Mouse (Mus musculus): ENCODE measurements at regions not wholly inside any gene's neighbourhood (a gene's known extent, or its start where the extent isn't known, plus 50 kb on each side); places are given as distances from the start of the nearest gene placed in this dataset.

DNA sequence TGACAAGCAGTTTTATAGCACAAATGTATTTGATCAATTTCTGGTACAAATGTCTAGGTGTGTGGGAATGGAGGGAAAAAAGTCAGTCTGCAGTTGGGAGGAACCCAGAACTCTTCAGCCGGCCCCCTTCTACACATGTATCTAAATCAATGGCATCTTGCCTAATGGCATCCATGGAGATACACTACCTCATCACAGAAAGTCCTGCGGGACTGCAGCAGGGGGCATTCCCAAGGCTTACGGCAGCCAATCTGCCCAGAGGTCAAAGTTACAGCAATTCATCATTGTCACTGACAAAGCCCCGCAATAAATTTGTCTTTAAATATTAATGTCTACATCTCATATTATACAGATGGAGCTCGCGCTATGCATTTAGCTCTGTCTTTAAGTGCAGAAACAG is 135.7 kb upstream of the Arhgap5 start:
- intact Hi-C loops (cut with DNase I) = no loop called here

DNA sequence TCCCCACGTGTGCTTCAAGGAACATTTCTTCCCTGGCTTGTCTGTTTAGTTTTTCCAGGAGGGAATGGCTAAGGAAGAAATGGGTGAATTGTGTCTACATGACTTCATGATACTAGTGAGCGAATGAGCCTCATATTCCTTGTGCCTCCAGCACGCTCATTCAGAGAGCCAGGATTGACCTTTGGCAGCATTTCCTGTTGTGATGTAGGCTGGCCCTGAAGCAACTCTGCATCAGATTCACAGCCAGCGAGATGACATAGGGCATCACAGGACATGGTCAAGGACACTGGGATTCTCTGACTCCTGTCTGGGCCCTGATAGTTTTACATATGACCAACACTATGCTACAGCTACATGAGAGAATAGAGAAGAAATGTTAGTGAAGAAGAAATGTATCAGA is 135.3 kb upstream of the Arhgap5 start:
- no peak for DNase-seq
- intact Hi-C loops (cut with DNase I) = no loop called here

More for the DNA sequence above, 135.7 kb upstream of the Arhgap5 start:
- DNase-seq = no peak

DNA sequence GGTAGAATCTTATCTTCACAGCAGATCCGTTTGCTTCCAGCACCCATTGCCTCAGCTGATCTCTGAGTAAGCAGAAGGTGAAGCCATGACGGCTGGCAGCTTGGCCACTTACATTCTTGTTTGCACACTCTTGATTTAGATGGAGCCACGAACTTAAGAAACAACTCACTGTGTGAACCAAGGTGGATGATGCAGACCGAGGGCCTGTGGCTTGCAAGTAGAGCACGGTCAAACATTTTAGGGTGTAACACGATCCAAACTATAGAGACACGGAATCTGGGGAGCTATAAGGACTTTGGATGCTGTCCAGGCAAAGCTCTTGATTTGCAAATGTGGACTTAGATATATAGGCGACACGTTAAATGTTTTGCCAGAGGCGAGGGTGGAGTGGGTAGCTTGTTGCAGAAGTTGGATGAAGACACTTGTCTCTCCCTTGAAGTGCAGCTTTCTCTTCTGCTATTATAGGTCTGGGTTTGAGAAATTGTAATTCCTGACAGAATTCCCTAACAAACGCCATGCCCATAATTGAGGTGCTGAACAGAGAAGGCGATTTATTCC is 133.5 kb upstream of the Arhgap5 start:
- intact Hi-C loops (cut with DNase I) = no loop called here
- no peak for DNase-seq

DNA sequence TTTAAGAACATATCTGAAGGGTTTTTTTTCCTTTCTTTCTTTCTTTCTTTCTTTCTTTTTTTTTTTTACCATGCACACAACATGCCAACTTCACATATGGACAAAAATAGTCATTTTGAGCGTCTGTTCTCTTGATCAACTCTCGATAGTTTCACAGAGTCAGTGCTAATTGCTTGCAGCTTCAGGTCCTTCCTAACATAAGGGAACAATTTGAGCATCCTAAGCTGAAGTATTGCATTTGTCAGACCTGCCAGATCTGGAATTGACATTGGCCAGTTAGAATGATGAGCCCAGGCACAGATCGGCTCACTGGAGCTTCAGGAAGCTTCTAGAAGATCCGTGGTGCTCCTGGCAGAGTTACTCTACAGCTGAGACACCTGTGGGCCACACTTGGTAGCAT is 128.7 kb upstream of the Arhgap5 start:
- intact Hi-C loops (cut with DNase I) = no loop called here
- DNase-seq = no peak

DNA sequence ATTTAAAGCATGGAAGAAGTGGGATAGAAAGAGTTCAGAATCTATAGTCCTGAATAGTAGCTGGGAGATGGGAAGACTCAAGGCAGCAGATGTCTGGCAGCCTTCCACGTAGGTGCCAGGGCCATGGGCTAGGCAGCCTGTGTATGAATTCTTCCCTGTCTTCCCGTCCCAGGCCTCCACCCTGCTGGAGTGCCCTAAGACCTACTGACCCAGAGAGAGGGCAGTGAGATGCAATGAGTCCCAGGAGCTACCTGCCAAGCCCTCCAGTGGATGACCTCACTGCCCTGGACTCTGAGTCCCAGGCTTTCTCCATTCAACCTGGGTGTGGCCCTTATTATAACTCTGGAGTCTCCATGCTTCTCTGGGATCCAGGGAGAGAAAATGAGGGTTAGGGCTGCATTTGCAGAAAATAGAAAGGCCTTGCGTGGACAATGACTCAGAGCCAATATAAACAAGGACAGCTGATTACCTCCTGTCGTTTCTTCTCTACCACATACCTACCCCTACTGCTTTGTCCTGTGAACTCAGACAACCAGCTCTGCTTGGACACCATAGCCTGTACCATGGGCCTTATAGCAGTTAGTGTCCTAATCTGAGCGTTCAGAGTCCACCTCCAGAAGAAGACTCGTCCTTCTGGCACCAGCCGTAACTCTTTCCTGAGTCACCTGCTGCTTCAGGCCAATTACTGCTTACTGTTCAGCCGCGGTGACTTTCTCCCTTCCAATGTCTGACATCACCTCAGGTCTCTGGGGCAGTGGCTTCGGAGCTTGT is 126.9 kb upstream of the Arhgap5 start:
- intact Hi-C loops (cut with DNase I) = no loop called here
- DNase-seq = no peak

DNA sequence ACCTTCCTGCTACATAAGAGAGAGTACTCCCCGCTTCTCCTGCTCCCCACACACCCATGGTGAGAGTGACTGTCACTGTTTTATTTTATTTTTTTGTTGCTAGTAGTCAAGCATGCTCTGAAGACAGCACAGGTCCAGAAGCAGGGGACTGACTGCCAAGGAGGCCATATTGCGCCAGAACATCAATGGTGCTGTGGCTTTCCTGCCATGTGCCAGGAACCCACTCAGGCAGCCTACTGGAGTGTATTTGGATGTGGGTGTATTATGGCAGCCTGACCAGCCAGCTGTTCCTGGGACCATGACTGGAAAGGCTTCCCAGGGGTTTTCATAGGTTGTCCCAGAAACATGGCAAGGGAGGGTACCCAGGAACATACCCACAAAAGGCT is 126.3 kb upstream of the Arhgap5 start:
- intact Hi-C loops (cut with DNase I) = no loop called here
- DNase-seq = no peak

DNA sequence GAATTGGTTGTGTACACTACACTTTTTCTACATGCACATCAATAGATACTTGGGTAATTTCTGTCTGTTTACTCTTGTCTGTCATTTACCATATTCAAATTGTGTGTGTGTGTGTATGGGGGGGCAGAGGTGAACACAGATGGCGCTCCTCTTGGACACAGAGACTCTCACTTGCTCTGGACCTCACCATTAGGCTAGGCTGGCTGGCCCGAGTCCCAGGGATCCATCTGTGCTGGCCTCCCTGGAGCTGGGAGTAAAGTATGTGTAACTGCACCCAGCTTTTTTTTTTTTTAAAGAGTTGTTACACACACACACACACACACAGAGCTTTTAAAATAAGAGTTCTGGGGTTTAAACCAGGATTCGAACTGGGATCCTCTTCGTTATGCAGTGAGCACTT is 124.5 kb upstream of the Arhgap5 start:
- DNase-seq = no peak
- intact Hi-C loops (cut with DNase I) = no loop called here

DNA sequence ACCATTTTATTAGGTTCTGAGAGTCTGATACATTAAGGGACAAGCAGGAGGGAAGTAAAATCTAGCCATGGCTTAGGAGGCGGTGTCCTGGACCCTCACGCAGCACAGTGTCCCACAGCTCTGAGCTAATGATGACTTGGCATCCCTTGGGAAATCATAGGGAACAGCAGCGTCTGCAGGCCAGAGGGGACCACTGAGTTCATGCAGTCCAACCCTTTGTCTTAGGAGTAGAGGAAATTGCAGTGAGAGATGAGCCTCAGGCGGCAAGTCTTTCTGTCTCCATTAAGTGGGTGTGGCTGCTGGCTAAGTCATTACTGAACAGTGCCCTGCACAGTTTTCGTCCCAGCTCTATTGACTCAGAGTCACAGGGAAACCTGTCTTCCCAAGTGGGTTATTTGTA is 123.8 kb upstream of the Arhgap5 start:
- intact Hi-C loops (cut with DNase I) = no loop called here
- no peak for DNase-seq

DNA sequence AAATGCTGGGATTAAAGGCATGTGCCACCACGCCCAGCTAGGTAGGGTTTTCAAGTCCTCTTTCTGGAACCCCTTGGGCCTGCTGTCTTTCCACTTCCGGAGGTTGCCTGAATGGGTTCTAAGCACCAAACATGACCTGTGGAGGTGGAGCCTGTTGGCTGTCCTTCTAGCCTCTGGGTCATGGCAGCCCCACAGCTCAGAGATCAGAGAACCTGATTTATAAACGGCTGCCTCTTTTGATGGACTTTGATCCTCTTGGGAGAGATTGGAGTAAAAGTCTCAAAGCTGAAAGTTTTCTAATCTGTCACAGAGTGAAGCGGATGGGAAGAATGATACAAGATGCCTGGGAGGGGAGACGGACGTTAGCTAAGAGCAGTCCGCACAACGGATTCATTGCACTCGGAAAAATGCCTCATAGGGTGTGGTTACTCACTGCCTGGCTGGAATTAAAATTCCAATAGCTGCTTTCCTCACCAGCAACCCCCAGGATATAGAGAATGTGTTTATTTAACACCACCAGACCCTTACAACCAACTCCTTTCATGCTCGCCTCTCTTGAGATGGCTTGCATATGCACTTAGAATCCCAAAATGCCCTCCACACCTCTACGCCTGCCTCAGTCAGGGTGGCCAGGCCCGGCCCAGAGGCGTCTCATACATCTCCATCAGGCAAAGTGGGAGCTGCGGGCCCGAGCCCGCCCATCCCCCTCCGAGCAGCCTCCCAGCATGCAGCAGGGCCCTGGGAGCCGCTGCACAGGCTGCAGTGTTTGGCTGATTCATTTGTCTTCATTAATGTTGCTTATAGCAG is 122.4 kb upstream of the Arhgap5 start:
- no peak for DNase-seq
- intact Hi-C loops (cut with DNase I) = no loop called here

DNA sequence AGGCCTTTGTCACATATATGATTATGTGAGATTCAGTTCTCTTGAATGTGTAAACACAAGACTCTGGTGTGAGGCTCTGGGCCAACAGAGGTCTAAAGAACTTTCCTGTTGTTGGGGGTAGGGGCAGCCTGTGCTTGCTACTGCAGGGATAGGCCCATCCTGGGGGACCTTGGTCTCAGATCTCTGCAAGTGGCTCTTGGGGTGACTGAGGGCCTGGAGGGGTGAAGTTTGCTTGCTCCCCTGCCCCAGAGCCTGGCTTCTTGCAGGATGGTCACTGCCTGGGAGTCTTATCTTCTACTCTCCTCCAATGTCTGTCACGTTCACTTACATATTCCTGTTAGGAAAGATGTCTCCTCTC is 121.8 kb upstream of the Arhgap5 start:
- DNase-seq = no peak

DNA sequence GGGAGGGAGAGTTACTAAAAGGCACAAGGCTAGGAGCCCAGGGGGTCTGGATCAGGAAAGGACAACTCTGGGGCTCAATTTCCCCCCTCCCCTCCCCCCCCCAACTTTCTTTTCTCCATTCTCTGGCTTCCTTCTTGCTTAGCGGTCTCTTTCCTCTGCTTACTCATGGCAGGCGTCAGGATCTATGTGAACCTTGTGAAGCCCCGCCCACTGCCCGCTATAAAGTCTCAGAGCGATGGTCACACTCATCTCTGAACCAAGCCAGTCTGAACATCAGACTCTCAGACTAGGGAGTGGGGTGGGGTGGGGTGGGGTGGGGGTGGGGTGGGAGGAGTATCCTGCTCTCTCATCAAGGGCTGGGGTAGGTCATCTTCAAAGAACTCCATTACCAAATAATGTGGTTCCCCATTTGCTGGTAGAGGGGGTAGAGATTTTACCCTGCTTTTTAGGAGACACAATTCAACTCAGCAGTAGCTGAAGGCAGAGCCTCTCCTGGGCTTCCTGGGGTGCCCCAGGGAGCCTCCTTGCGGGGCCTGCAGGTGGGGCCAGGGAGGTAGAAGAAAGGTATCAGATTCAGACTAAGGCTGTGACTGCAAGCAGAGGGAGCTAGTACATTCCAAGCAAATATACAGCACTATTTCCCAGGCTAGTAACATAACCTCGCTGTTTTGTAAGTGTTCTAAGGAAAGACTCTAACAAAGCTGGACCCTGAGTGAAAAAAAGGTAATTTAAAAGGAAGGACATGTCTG is 120.8 kb upstream of the Arhgap5 start:
- intact Hi-C loops (cut with DNase I) = no loop called here
- no peak for DNase-seq

More for the DNA sequence above, 121.8 kb upstream of the Arhgap5 start:
- intact Hi-C loops (cut with DNase I) = no loop called here

DNA sequence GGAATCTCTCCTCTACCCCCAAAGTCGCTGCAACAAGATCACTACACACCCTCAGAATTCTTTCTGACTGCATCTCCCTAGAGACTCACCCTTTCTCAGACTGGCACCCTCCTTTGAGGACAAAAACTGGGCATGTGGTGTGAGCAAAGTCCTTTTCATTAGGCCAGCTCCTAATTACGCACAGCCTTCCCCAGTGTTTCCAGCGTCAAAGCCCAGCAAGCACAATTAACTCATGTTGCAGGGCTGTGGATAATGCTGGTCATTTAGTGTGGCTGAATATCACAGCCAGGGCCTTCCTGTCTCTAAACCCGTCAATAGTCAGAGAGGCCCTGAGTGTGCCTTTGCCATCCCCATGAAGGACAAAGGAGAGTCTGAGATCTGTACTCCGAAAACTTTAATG is 114.2 kb upstream of the Arhgap5 start:
- no peak for DNase-seq
- intact Hi-C loops (cut with DNase I) = no loop called here

DNA sequence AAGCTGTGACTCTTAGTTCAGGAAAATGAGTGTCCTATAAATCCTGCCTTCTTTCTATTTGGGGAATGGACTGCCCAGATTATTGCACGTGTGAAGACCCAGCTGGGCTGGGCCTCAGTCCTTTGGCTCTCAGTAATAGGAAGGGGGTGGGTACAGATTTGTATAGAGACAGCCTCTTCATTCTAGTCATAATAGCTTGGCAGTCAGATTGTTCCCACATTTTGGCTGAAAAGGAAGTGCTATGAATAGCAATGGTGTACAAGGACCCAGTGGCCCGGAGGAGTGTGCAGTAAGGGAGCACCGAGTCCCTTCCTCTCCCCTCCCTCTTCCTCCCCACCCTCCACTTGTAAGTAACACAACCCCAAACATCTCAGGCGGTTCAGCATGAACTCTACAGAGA is 113.5 kb upstream of the Arhgap5 start:
- peak in 1 of 2 experiments; percentile 31 for DNase-seq
- intact Hi-C loops (cut with DNase I) = loop anchor here (2.0 to 10.0 kb wide), 5 partner anchors 103 to 495 kb away; no protein-coding TSS in a partner anchor

DNA sequence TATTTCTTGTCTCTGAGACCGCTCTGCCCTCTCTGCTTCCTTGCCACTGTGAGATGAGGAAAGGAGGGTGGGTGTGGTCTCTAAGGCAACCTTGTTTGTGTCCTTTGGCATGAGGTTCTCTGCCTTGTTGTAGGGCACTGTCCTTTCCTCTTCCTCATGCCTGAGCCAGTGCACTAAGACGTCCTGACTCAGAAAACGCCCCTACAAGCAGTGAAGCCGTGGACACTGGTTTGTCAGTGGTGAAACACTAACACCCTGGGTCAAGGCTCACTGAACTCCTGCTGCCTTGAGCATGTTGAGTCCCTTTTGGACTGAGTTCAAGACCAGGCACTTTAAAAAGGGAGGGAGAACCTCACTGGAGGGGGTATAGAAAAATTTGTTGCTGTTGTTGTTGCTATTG is 111.1 kb upstream of the Arhgap5 start:
- intact Hi-C loops (cut with DNase I) = loop anchor here (5.0 to 10.0 kb wide), 4 partner anchors 105 to 492 kb away; no protein-coding TSS in a partner anchor
- no peak for DNase-seq

DNA sequence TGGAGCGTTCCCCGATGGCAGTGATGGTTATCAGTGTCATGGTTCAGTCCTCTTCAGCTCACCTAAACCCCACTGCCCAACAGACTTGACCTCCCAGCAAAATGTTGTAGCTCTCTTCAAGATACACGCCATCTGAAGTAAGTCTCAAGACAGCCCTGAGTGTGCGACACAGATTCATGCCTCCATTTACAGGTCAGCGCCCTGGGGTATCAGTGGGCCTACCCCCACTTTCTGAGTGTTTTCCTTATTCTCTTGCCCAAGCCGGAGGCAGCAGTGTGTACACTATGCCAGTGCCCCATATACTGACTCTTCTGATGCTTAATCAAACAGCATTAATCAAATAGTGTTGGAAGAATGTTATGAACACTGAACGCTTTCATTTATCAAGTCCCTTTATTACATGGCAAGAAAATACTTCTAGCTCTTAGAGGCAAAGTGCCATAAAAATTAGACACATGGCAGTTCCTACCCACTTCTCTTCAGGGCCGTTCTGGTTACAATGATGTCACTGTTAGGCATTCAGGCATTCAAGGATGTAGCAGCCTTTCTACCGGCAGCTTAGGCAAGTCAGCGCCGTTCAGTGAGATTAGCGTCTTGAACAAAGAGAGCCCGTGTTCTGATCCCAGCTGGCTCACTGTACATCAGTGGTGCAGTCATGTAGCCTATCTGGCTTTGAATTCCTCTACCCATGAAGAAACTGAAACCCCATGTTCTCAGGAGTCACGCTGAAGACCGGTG is 109.6 kb upstream of the Arhgap5 start:
- intact Hi-C loops (cut with DNase I) = loop anchor here (5.0 to 10.0 kb wide), 4 partner anchors 107 to 491 kb away; no protein-coding TSS in a partner anchor
- DNase-seq = no peak

DNA sequence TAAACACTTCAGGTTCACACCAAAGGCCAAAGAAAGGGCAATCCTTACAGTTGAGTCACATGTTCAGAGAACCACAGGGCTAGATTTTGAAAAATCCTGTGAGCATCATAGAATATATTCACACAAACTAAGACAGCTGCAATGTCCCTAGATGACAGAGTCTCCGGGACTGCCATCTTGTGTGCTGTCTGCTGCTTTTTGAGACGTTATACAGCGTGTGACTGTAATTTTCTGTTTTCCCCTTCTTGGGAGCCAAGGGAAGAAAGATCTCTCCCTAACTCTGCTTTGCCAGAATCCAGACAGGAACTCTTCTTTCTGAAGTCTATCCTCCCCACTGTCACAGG is 109.1 kb upstream of the Arhgap5 start:
- intact Hi-C loops (cut with DNase I) = loop anchor here (5.0 to 10.0 kb wide), 4 partner anchors 107 to 490 kb away; no protein-coding TSS in a partner anchor
- no peak for DNase-seq

DNA sequence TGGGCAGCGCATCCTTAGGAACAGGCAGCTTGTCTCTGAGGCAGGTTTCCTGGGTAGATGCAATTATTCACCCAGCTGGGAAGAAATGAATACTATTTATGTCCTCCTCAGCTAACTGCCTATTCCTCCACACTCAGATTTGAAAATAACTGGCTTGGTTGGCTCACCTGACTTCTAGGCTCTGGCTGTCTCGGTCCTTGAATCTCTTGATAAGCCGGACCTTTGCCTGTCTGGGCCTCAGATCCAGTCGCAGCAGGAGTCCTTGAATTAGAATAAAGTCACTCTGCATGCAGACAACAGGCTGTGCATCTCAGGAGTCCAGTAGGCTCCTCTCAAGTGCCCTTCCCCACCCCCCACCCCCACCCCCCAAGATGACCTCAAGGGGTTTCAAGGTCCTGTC is 108.7 kb upstream of the Arhgap5 start:
- DNase-seq = no peak
- intact Hi-C loops (cut with DNase I) = loop anchor here (10.0 kb wide), 2 partner anchors 440 to 490 kb away; no protein-coding TSS in a partner anchor

DNA sequence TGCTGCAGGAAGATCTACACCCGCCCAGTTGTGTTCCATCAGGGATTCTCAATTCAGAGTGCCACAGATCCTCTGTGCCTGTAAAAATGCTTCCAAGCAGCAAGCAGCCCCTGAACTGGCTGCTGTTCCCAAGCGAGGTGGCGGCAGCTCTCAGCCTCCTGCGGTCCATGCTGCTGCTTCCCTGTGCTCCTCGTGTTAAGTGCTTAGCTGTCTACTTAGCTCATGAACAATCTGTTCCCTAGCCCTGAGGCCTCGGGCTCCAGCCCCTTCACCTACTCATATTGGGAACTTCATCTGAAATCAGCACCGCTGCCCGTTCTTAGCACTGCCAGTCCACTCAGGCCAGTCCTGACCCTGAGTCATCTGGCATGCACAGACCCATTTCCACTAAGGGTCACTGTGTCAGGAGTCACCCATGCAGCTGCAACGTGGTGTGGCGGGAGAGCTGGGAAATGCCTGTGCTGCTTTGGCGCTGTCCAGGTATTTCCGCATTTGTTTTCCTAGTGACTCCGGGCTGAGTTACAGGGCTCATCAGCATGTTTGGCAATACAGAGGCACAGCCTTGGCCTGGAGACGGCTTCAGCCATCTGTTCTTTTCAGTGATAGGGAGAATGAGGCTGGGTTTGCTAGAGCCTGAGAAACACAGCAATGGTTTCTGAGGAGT is 107.5 kb upstream of the Arhgap5 start:
- intact Hi-C loops (cut with DNase I) = loop anchor here (10.0 kb wide), 2 partner anchors 438 to 488 kb away; no protein-coding TSS in a partner anchor
- peak; percentile 41 to 65 for DNase-seq

DNA sequence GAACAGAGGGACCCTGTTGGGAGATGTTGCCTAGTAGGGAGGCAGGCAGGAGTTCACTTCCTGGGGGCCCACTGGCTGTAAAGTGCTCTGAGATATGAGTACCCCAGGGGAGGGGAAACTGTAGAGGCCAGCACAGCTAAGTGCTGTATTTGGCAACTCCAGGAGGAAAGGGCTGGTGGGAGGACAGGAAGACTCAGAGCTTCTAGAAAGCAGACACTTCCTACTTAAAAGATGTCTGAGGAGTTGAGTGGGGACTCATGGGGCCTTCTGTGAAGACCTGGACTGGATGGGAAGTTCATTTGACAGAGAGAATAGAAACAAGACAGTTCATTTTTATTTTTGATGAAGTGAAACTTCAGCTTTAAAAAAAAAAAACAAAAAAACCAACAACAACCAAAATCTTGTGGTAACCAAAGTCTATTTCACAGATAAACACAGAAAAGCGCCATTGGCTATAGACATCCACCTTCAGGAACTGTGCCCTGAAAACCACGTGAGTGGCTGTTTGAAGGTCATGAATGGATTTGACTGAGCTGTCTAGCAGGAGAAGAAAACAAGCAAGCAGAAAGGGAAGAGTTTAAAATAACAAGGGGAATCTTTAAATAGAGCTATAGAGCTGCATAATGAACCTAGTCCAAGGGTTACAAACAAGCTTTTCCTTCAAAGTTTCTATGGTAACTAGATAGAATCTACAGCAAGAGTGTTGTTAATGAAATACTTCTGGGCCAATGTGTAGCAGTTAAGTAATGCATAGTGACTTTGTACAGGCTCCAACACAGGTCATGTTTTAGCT is 105.9 kb upstream of the Arhgap5 start:
- DNase-seq = no peak
- intact Hi-C loops (cut with DNase I) = loop anchor here (10.0 kb wide), 2 partner anchors 437 to 487 kb away; no protein-coding TSS in a partner anchor

Data from heart, postnatal 36 days (tissue).